ENCODE assay signal across 10 mouse cellular contexts in genomic region chr12:29937851-29938375, GRCm38 (mm10). TPM values are rescaled to one million over a fixed set of nuclear protein-coding genes. Genes with fewer than 3 reads are reported as not detected.
DNase-seq lines count a peak whose midpoint lies in the region; ATAC-seq lines count a peak whose summit lies in the region.
"Had no signal": no experiment of that assay in that cellular context is flagged by ENCODE, and none has a peak within 500 bp of the region (broad histone marks: within the 10 kb centered on the region; RNA-seq: fewer than 3 reads in every experiment).

No protein-coding gene starts in this region.

- WGBS in embryonic facial prominence, embryonic 15.5 days: 0% methylated on average over 40 of the region's 49 CpGs
- under 1% methylated on average over 34 of the region's 49 CpGs for WGBS in heart, embryonic 12.5 days
- under 1% methylated on average over 48 of the region's 49 CpGs for WGBS in kidney, embryonic 16.5 days
- under 1% methylated on average over 47 of the region's 49 CpGs for WGBS in liver, embryonic 13.5 days (ENCODE audit: insufficient replicate concordance)
- under 1% methylated on average over 40 of the region's 49 CpGs for WGBS in neural tube, embryonic 14.5 days

- no peaks in the 10 kb centered on the region for H3K36me3 ChIP-seq in erythroblast, embryonic 14.5 days (ENCODE audit: control insufficient read depth)
- H3K36me3 ChIP-seq in embryonic facial prominence, embryonic 15.5 days: no peaks in the 10 kb centered on the region
- H3K36me3 ChIP-seq in heart, embryonic 12.5 days: no peaks in the 10 kb centered on the region
- no peaks in the 10 kb centered on the region for H3K36me3 ChIP-seq in kidney, embryonic 16.5 days (ENCODE audit: insufficient read depth, low read length)
- H3K36me3 ChIP-seq in liver, embryonic 13.5 days: no peaks in the 10 kb centered on the region
- H3K36me3 ChIP-seq in neural tube, embryonic 14.5 days (ENCODE audit: control insufficient read depth, insufficient read depth, low read length): no peaks in the 10 kb centered on the region

- H3K9ac ChIP-seq in embryonic facial prominence, embryonic 15.5 days: peak overlapping the region; percentile 84
- peak overlapping the region; percentile 98 for H3K9ac ChIP-seq in heart, embryonic 12.5 days
- H3K9ac ChIP-seq in kidney, embryonic 16.5 days (replicated peaks; ENCODE audit: low read length): peak overlapping the region; percentile 90
- peak overlapping the region; percentile 41; the same call in 1 of the 2 replicates for H3K9ac ChIP-seq in liver, embryonic 13.5 days
- H3K9ac ChIP-seq in neural tube, embryonic 14.5 days (replicated peaks; ENCODE audit: low read depth, low read length): peak overlapping the region; percentile 90

- no peak for ATAC-seq in erythroblast, adult 5-6 weeks (replicated peaks; ENCODE audit: low FRiP score, poor library complexity, severe bottlenecking)
- ATAC-seq in embryonic facial prominence, embryonic 15.5 days (ENCODE audit: insufficient number of reproducible peaks, low FRiP score, low TSS enrichment, low read depth): peak; percentile 89
- peak; percentile 84 for ATAC-seq in heart, embryonic 12.5 days (ENCODE audit: insufficient number of reproducible peaks, low FRiP score)
- peak; percentile 89 for ATAC-seq in kidney, embryonic 16.5 days (ENCODE audit: low FRiP score, low TSS enrichment)
- no peak for ATAC-seq in liver, embryonic 13.5 days (ENCODE audit: low read depth)
- peak; percentile 89 for ATAC-seq in neural tube, embryonic 14.5 days (ENCODE audit: low read depth)

- peak overlapping the region; percentile 91 for H3K27ac ChIP-seq in embryonic facial prominence, embryonic 15.5 days (replicated peaks)
- peak overlapping the region; percentile 90 for H3K27ac ChIP-seq in heart, embryonic 12.5 days (ENCODE audit: poor library complexity, severe bottlenecking)
- peak overlapping the region; percentile 88 for H3K27ac ChIP-seq in kidney, embryonic 16.5 days (ENCODE audit: low read length)
- no peak overlapping the region for H3K27ac ChIP-seq in liver, embryonic 13.5 days
- peak overlapping the region; percentile 83 for H3K27ac ChIP-seq in neural tube, embryonic 14.5 days (ENCODE audit: low read depth, low read length)
- H3K27ac ChIP-seq: macrophage had no signal

- no peaks in the 10 kb centered on the region for H3K4me1 ChIP-seq in erythroblast, embryonic 14.5 days (ENCODE audit: control insufficient read depth)
- peaks cover 29% of the 10 kb centered on the region for H3K4me1 ChIP-seq in embryonic facial prominence, embryonic 15.5 days
- peaks cover 50% of the 10 kb centered on the region for H3K4me1 ChIP-seq in heart, embryonic 12.5 days (replicated peaks)
- H3K4me1 ChIP-seq in kidney, embryonic 16.5 days (ENCODE audit: insufficient read depth, low read length): peaks cover 17% of the 10 kb centered on the region
- no peaks in the 10 kb centered on the region for H3K4me1 ChIP-seq in liver, embryonic 13.5 days (replicated peaks)
- peaks cover 32% of the 10 kb centered on the region for H3K4me1 ChIP-seq in neural tube, embryonic 14.5 days (ENCODE audit: control insufficient read depth, insufficient read depth, low read length)

- no peak for DNase-seq in liver, embryonic 13.5 days
- DNase-seq in urinary bladder, postnatal 4 days (ENCODE audit: low spot score in 2 of 2): peak; percentile 71 to 72

- no peaks in the 10 kb centered on the region for H3K9me3 ChIP-seq in erythroblast, embryonic 14.5 days (ENCODE audit: control insufficient read depth, low read length)
- H3K9me3 ChIP-seq in embryonic facial prominence, embryonic 15.5 days (replicated peaks): no peaks in the 10 kb centered on the region
- H3K9me3 ChIP-seq in heart, embryonic 12.5 days (replicated peaks): no peaks in the 10 kb centered on the region
- no peaks in the 10 kb centered on the region for H3K9me3 ChIP-seq in kidney, embryonic 16.5 days (ENCODE audit: low read length)
- H3K9me3 ChIP-seq in liver, embryonic 13.5 days (replicated peaks): no peaks in the 10 kb centered on the region
- H3K9me3 ChIP-seq in neural tube, embryonic 14.5 days (ENCODE audit: control insufficient read depth, low read length): no peaks in the 10 kb centered on the region

- H3K27me3 ChIP-seq in erythroblast, embryonic 14.5 days (ENCODE audit: control insufficient read depth): peaks cover 15% of the 10 kb centered on the region
- no peaks in the 10 kb centered on the region for H3K27me3 ChIP-seq in embryonic facial prominence, embryonic 15.5 days
- no peaks in the 10 kb centered on the region for H3K27me3 ChIP-seq in heart, embryonic 12.5 days (replicated peaks)
- no peaks in the 10 kb centered on the region for H3K27me3 ChIP-seq in kidney, embryonic 16.5 days (ENCODE audit: insufficient read depth, low read length)
- peaks cover 35% of the 10 kb centered on the region for H3K27me3 ChIP-seq in liver, embryonic 13.5 days
- no peaks in the 10 kb centered on the region for H3K27me3 ChIP-seq in neural tube, embryonic 14.5 days (ENCODE audit: control insufficient read depth, insufficient read depth, low read length)
- H3K27me3 ChIP-seq: CH12.LX had no signal

- peak overlapping the region; percentile 38 for H3K4me3 ChIP-seq in erythroblast, embryonic 14.5 days (replicated peaks)
- H3K4me3 ChIP-seq in embryonic facial prominence, embryonic 15.5 days (replicated peaks): peak overlapping the region; percentile 88
- H3K4me3 ChIP-seq in heart, embryonic 12.5 days: peak overlapping the region; percentile 98
- H3K4me3 ChIP-seq in kidney, embryonic 16.5 days (ENCODE audit: low read length): peak overlapping the region; percentile 84
- peak overlapping the region; percentile 48 for H3K4me3 ChIP-seq in liver, embryonic 13.5 days (replicated peaks)
- peak overlapping the region; percentile 73 for H3K4me3 ChIP-seq in neural tube, embryonic 14.5 days (ENCODE audit: low read depth, low read length)

- H3K4me2 ChIP-seq in embryonic facial prominence, embryonic 15.5 days (replicated peaks): peak overlapping the region; percentile 67
- H3K4me2 ChIP-seq in heart, embryonic 12.5 days: peak overlapping the region; percentile 79
- H3K4me2 ChIP-seq in kidney, embryonic 16.5 days (replicated peaks; ENCODE audit: low read depth, low read length): peak overlapping the region; percentile 64
- peak overlapping the region; percentile 45 for H3K4me2 ChIP-seq in liver, embryonic 13.5 days
- H3K4me2 ChIP-seq in neural tube, embryonic 14.5 days (ENCODE audit: low read depth, low read length): peak overlapping the region; percentile 95

RNA-seq across cellular contexts. Expression of gene Pxdn, which starts 0.5 kb away (rescaled TPM):
- polyA plus RNA-seq in erythroblast, embryonic 14.5 days (2012): not detected in 2 replicates
- not detected in 2 replicates for total RNA-seq in erythroblast, adult 5-6 weeks (2015; ENCODE audit: low replicate concordance)
- total RNA-seq in erythroblast, adult 5-6 weeks (2017; ENCODE audit: low replicate concordance): not detected in 2 replicates
- 90.6 and 94.8 TPM in 2 replicates for polyA plus RNA-seq in embryonic facial prominence, embryonic 15.5 days (2015; fragmentation: Nextera tagmentation; extraction: Ambion mirVana)
- polyA plus RNA-seq in heart, embryonic 12.5 days (2016; fragmentation: Nextera tagmentation; extraction: Ambion mirVana): 125 and 131 TPM in 2 replicates
- 105 and 107 TPM in 2 replicates for polyA plus RNA-seq in kidney, embryonic 16.5 days (2015; fragmentation: Nextera tagmentation; extraction: Ambion mirVana)
- polyA plus RNA-seq in liver, embryonic 13.5 days (2015; fragmentation: Nextera tagmentation; extraction: Ambion mirVana): 4.8 and 5.9 TPM in 2 replicates
- polyA plus RNA-seq in neural tube, embryonic 14.5 days (2014; fragmentation: Nextera tagmentation; extraction: Ambion mirVana): 54.5 and 74.9 TPM in 2 replicates
- polyA plus RNA-seq: macrophage had no signal

Comparison
In these comparisons a context has a peak if more than half of its experiments do, and no peak if none do; other contexts are left out.
1. H3K4me3 ChIP-seq: peak in every context shown above with its lines; median percentile 98 in heart, embryonic 12.5 days; 88 in embryonic facial prominence, embryonic 15.5 days; 84 in kidney, embryonic 16.5 days; 73 in neural tube, embryonic 14.5 days; 48 in liver, embryonic 13.5 days; 38 in erythroblast, embryonic 14.5 days.
2. ATAC-seq: peak in embryonic facial prominence, embryonic 15.5 days (single experiment), heart, embryonic 12.5 days (single experiment), kidney, embryonic 16.5 days (single experiment) and neural tube, embryonic 14.5 days (single experiment); none in erythroblast, adult 5-6 weeks (single experiment) and liver, embryonic 13.5 days (single experiment).
3. H3K4me2 ChIP-seq: peak in every context shown above with its lines; median percentile 95 in neural tube, embryonic 14.5 days; 79 in heart, embryonic 12.5 days; 67 in embryonic facial prominence, embryonic 15.5 days; 64 in kidney, embryonic 16.5 days; 45 in liver, embryonic 13.5 days.
4. H3K9ac ChIP-seq: peak in every context shown above with its lines; median percentile 98 in heart, embryonic 12.5 days; 90 in kidney, embryonic 16.5 days; 90 in neural tube, embryonic 14.5 days; 84 in embryonic facial prominence, embryonic 15.5 days; 41 in liver, embryonic 13.5 days.